Mouse (Mus musculus) lung, postnatal 36 days (tissue): ENCODE measurements at regions not wholly inside any gene's neighbourhood (a gene's known extent, or its start where the extent isn't known, plus 50 kb on each side); places are given as distances from the start of the nearest gene placed in this dataset.

ENCODE experiments used
- DNase-seq: peaks from one replicate; pipeline ENCODE4 v3.0.0; 2022; ENCODE audit warnings: mixed read lengths

DNA sequence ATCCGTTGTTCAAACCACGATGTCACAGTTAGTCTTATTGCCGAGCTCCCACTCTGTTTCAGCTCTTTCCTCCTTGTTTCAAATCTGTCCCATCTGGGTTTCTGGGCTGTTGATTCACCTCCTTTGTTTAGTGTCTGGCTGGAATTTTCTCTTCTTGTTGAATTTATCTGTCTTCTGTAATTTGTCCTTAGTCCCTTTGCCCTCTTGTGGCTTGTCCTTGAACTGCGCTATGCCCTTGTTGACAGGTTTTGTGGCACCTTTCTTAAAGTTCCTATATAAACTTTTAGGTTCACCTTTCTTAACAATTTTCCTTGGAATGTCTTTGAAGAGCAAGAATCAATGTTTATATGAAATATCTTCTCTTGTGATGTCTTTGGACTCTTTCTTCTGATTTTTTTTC is 658.2 kb downstream of the Rps29 start:
- DNase-seq, result no peak

DNA sequence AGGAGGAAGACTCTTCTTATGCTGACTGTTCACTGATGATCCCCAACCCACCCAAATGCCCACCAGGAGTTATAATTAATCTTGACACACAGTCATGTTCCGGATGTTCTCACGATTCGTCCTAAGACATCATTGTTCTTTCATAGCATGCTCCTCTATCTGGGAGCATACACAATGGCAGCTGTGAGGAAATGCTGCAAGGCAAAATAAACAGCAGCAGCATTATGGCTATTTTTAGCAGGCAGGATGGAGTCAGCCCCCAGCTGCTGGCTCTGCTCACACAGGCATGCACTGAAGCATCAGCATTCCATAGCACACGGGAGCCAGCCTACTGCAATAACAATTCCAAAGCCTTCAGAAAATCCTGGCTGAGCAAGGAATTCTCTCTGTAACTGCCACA is 696.0 kb downstream of the Rps29 start:
- DNase-seq, result peak; percentile 24

DNA sequence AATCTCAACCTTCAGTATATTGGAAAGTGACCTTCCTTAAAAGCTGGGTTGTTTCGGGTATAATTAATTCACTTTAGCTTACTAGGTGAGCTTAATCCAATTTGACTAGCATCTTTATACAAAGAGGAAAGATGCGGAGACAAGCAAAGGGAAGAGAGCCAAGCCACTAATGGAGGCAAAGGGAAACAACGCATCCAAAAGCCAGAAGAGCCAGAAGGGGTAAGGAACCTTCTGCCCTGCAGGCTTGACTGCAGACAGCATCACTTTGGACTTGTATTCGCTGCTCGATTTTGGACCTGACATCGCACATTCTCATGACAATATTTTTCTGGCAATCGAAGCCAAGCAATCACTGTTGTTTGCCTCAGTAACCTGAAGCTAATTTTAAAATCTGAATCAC is 700.8 kb downstream of the Rps29 start:
- DNase-seq, result no peak

DNA sequence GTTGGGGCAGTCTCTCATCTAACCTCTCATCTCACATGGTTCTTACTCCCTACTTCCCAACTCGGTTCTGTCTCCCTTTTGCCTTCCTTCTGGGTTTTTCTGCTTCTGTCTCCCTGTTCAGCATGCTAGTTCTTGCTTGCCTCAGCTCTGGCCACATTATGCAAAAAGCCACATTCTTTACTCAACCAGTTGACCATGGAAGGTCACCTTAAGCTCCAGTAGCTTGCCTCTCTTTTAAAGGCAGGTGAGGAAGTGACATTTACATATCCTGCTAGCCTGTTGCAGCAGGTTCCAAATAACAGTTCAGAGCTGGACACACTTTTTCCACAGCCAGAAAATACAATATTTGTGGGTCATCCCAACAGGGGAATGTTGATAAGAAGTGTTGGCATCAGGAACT is 732.4 kb downstream of the Rps29 start:
- DNase-seq, result no peak

DNA sequence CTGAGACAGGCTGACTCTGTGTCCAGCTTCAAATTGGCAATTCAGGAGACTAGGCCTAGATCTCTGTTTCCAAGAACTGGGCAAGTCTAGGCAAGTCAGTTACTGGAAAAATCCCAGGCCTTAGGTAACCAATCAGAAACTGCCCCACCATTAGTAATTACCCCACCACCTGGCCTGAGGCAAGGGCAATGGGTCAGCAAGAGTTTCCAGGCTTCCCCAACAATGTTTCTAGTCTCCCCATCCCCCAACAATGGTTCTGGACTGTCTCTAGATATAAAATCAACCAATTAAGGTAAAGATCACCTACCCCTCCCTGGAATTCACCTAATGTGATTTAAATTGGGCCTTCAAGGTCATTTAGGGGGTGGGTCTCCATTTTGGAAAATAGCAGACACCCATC is 734.0 kb downstream of the Rps29 start:
- DNase-seq, result no peak
